Mouse (Mus musculus) liver, adult 2 months (tissue): ENCODE measurements at regions not wholly inside any gene's neighbourhood (a gene's known extent, or its start where the extent isn't known, plus 50 kb on each side); places are given as distances from the start of the nearest gene placed in this dataset.

Experiments used
- CTCF ChIP-seq: fragments of 200-500 bp; IDR thresholded peaks from 2 replicates; pipeline ENCODE4 v1.5.1; 2011; ENCODE audit warnings: low read depth, low read length, control low read depth
- POLR2A ChIP-seq: fragments of 200-500 bp; IDR thresholded peaks from 2 replicates; pipeline ENCODE4 v1.6.1; 2011; ENCODE audit warnings: low read length, control low read depth; ENCODE audit not compliant: insufficient read depth; ENCODE audit errors: extremely low read depth

DNA sequence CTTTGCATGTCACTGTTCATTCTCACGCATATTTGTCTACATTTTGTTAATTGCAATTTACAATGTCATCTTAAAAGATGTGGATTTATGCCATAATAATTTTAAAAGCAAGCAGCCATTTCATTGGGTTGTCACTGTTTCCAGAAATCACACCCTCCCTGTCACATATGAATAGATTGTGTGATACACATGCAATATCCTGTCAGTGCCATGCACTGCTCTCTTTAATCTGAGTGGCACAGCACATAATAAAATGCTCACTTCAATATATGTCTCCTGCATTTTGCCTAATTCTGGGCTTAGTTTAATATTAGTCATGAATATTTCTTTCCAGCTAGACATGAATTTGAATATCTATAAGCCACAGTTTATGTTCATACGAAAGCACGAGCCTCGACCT lies 56.1 kb upstream of the 1700008P02Rik start:
- TF ChIP-seq CTCF (no peak), POLR2A (no peak)
